Mouse (Mus musculus) midbrain, embryonic 13.5 days (tissue): ENCODE measurements at regions not wholly inside any gene's neighbourhood (a gene's known extent, or its start where the extent isn't known, plus 50 kb on each side); places are given as distances from the start of the nearest gene placed in this dataset.

Experiments used
- ATAC-seq: fragments of 200-750 bp; cut with Nextera tagmentation; 2 replicates; pipeline ENCODE4 v1.8.0; 2017; ENCODE audit warnings: mild to moderate bottlenecking, moderate TSS enrichment, moderate library complexity
- H3K27ac ChIP-seq: fragments of 300-500 bp; sonication (generic); 2 replicates; pipeline ENCODE4 v1.5.1; 2015; ENCODE audit warnings: inconsistent platforms, mild to moderate bottlenecking, moderate library complexity
- H3K27me3 ChIP-seq: fragments of 300-500 bp; sonication (generic); 2 replicates; pipeline ENCODE4 v1.6.1; 2015; ENCODE audit warnings: mild to moderate bottlenecking, inconsistent platforms
- H3K36me3 ChIP-seq: fragments of 300-500 bp; sonication (generic); 2 replicates; pipeline ENCODE4 v1.6.1; 2015; ENCODE audit warnings: mild to moderate bottlenecking, inconsistent platforms
- H3K4me1 ChIP-seq: fragments of 300-500 bp; sonication (generic); replicated peaks from 2 replicates; pipeline ENCODE4 v1.6.1; 2015; ENCODE audit warnings: inconsistent platforms
- H3K4me2 ChIP-seq: fragments of 300-500 bp; sonication (generic); replicated peaks from 2 replicates; pipeline ENCODE4 v1.6.1; 2015; ENCODE audit warnings: moderate library complexity, mild to moderate bottlenecking, inconsistent platforms
- H3K4me3 ChIP-seq: fragments of 300-500 bp; sonication (generic); replicated peaks from 2 replicates; pipeline ENCODE4 v1.5.1; 2015; ENCODE audit warnings: mild to moderate bottlenecking, inconsistent platforms
- H3K9ac ChIP-seq: fragments of 300-500 bp; sonication (generic); replicated peaks from 2 replicates; pipeline ENCODE4 v1.6.1; 2015; ENCODE audit warnings: mild to moderate bottlenecking, inconsistent platforms
- H3K9me3 ChIP-seq: fragments of 300-500 bp; sonication (generic); 2 replicates; pipeline ENCODE4 v1.6.1; 2016; ENCODE audit warnings: mild to moderate bottlenecking, inconsistent platforms
- WGBS: fragments of 180-500 bp; shearing (Covaris S2); methylation state at CpG from one replicate; pipeline ENCODE4 v1.1.7; 2015; 5-methylcytosine and 5-hydroxymethylcytosine counted together

GRCm38 (mm10) chr3:133791361-133791760 lies 246.4 kb upstream of the Tet2 start:
- no peaks in the 10 kb centered on the region for H3K36me3 ChIP-seq
- no peak overlapping the region for H3K9ac ChIP-seq
- 89% methylated on average over 2 of the region's 2 CpGs for WGBS
- no peak overlapping the region for H3K27ac ChIP-seq
- no peaks in the 10 kb centered on the region for H3K4me1 ChIP-seq
- no peaks in the 10 kb centered on the region for H3K27me3 ChIP-seq
- no peak for ATAC-seq
- no peak overlapping the region for H3K4me2 ChIP-seq
- H3K9me3 ChIP-seq = no peaks in the 10 kb centered on the region
- H3K4me3 ChIP-seq = no peak overlapping the region

DNA sequence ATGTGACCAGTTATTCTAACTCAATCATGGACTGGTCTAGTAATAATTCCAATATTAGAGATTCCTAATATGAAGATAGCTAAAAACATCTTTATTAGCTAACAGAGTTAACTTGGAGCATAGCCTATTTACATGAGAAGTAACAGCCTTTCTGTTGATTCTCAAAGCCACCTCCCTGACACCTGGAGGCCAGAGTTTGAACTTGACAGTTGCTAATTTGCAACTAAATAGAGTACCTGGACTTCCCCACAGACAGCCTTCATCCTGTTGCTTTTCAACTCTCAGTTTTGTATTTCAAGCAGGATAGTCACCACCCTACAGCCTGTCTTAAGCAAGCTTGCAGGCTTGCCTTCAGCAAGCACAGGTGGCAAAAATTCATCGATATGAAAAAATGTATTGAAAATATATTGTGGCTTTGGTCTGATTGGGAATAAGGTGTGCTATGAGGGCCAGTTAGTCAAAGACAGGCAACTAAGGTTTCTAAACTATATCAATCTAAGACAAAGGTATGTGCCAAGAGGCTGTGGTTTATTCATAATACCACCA lies 264.1 kb upstream of the Tet2 start:
- H3K4me1 ChIP-seq = no peaks in the 10 kb centered on the region
- no peaks in the 10 kb centered on the region for H3K27me3 ChIP-seq
- no peak overlapping the region for H3K4me2 ChIP-seq
- no peak for ATAC-seq
- H3K27ac ChIP-seq = no peak overlapping the region
- no peak overlapping the region for H3K4me3 ChIP-seq
- H3K36me3 ChIP-seq = no peaks in the 10 kb centered on the region
- H3K9ac ChIP-seq = no peak overlapping the region
- H3K9me3 ChIP-seq = no peaks in the 10 kb centered on the region
- WGBS = 89% methylated on average over 1 of the region's 1 CpGs

GRCm38 (mm10) chr3:133818966-133819700 lies 274.2 kb upstream of the Tet2 start:
- Histone ChIP-seq H3K4me3 (no peak overlapping the region), H3K4me2 (no peak overlapping the region), H3K27me3 (no peaks in the 10 kb centered on the region), H3K27ac (no peak overlapping the region), H3K9ac (no peak overlapping the region), H3K9me3 (no peaks in the 10 kb centered on the region), H3K36me3 (no peaks in the 10 kb centered on the region), H3K4me1 (no peaks in the 10 kb centered on the region)
- WGBS = 91% methylated on average over 4 of the region's 4 CpGs
- ATAC-seq = no peak

- Histone ChIP-seq H3K27ac (no peak overlapping the region), H3K36me3 (no peaks in the 10 kb centered on the region), H3K9ac (no peak overlapping the region), H3K27me3 (no peaks in the 10 kb centered on the region), H3K4me2 (no peak overlapping the region), H3K9me3 (no peaks in the 10 kb centered on the region), H3K4me3 (no peak overlapping the region), H3K4me1 (no peaks in the 10 kb centered on the region)
- 90% methylated on average over 2 of the region's 2 CpGs for WGBS
- ATAC-seq = no peak
These were observed 288.9 kb upstream of the Tet2 start for GRCm38 (mm10) chr3:133833739-133834391.

DNA sequence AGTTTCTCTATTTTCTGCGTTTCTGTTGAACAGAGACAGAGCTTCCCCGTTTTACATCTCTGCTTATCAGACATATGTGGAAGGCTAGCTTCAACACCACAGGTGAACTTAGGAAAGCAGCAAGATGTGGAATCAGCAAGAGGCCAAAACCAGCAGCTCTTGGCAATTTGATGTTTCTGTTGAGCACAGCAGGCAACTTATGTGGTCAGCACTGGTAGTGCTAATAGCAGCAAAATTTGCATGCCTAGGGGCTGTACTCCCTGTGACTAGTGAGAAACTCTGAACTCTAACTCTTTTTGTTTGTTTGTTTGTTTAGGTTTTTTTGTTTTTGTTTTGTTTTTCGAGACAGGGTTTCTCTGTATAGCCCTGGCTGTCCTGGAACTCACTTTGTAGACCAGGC lies 289.5 kb upstream of the Tet2 start:
- Histone ChIP-seq H3K27ac (no peak overlapping the region), H3K36me3 (no peaks in the 10 kb centered on the region), H3K4me3 (no peak overlapping the region), H3K27me3 (no peaks in the 10 kb centered on the region), H3K9me3 (no peaks in the 10 kb centered on the region), H3K9ac (no peak overlapping the region), H3K4me1 (no peaks in the 10 kb centered on the region), H3K4me2 (no peak overlapping the region)
- 81% methylated on average over 3 of the region's 3 CpGs for WGBS
- ATAC-seq = no peak

- Histone ChIP-seq H3K27me3 (no peaks in the 10 kb centered on the region), H3K9me3 (no peaks in the 10 kb centered on the region), H3K9ac (no peak overlapping the region), H3K27ac (no peak overlapping the region), H3K4me2 (no peak overlapping the region), H3K4me1 (no peaks in the 10 kb centered on the region), H3K4me3 (no peak overlapping the region), H3K36me3 (no peaks in the 10 kb centered on the region)
- ATAC-seq = no peak
These were observed 301.4 kb upstream of the Tet2 start for GRCm38 (mm10) chr3:133846301-133846700.

- no peak overlapping the region for H3K4me3 ChIP-seq
- no peak for ATAC-seq
- H3K9me3 ChIP-seq = no peaks in the 10 kb centered on the region
- no peak overlapping the region for H3K9ac ChIP-seq
- no peaks in the 10 kb centered on the region for H3K27me3 ChIP-seq
- H3K4me2 ChIP-seq = no peak overlapping the region
- H3K4me1 ChIP-seq = peaks cover 12% of the 10 kb centered on the region
- no peaks in the 10 kb centered on the region for H3K36me3 ChIP-seq
- H3K27ac ChIP-seq = no peak overlapping the region
- 92% methylated on average over 2 of the region's 2 CpGs for WGBS
These were observed 329.4 kb upstream of the Tet2 start for GRCm38 (mm10) chr3:133874383-133874782.

DNA sequence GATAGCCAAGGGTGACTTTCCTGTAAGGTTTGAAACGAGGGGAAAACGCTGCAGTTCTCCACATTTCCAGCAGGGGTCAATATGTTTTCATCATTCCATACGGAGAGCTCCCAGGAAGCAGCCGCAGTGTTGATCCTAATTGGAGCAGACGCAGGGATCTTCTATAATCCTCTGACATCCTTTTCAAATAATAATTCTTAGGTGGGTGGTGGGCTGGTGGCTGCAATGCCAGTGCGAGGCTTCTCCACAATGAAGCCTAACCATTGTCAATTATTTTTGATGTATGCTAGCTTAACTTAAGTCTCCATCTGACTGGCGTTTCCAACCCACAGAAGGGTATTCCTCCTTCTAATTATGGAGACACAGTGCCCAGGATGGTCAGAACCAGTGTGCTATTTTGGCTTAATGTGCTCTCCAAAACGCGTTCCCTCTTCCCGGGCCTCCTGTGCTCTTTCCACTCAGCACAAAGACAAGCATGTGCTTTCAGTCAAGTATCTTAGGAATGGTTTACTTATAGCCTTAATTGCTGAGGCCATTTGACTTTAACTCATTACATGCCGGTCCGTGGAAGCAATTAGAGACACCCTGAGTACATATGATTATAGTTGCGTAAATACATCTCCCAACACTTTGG lies 331.6 kb upstream of the Tet2 start:
- Histone ChIP-seq H3K27ac (peak overlapping the region; percentile 90), H3K9me3 (no peaks in the 10 kb centered on the region), H3K4me2 (peak overlapping the region; percentile 42), H3K9ac (0 out of 2 replicates have a peak overlapping the region, but pooled peaks have one; percentile 1), H3K4me1 (peaks cover 12% of the 10 kb centered on the region), H3K27me3 (no peaks in the 10 kb centered on the region), H3K4me3 (peak overlapping the region; percentile 21), H3K36me3 (no peaks in the 10 kb centered on the region)
- 10% methylated on average over 13 of the region's 13 CpGs for WGBS
- peak; percentile 95 for ATAC-seq

DNA sequence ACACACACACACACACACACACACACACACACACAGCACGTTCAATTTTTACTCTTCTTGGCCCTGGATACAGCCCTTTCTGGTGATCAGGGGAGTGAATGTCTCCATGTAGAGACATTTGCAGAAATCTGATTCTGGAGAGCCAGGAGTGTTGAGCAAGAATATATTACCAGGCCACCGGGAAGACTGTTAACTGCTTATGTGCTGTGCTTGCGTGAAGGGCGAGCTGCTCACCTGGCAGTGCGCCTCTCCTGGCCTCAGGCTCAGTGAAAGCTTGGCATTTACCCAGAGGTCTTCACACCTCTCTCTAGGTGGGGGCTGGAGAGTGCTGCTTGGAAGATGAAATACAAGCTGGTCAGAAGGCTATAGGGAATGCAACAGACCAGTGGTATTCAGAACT lies 332.4 kb upstream of the Tet2 start:
- Histone ChIP-seq H3K9me3 (no peaks in the 10 kb centered on the region), H3K4me1 (peaks cover 12% of the 10 kb centered on the region), H3K4me2 (peak overlapping the region; percentile 42), H3K4me3 (peak overlapping the region; percentile 21; the same call in 1 of the 2 replicates), H3K27ac (peak overlapping the region; percentile 90), H3K36me3 (no peaks in the 10 kb centered on the region), H3K9ac (0 out of 2 replicates have a peak overlapping the region, but pooled peaks have one; percentile 10), H3K27me3 (no peaks in the 10 kb centered on the region)
- ATAC-seq = peak; percentile 76
- WGBS = 27% methylated on average over 5 of the region's 5 CpGs

DNA sequence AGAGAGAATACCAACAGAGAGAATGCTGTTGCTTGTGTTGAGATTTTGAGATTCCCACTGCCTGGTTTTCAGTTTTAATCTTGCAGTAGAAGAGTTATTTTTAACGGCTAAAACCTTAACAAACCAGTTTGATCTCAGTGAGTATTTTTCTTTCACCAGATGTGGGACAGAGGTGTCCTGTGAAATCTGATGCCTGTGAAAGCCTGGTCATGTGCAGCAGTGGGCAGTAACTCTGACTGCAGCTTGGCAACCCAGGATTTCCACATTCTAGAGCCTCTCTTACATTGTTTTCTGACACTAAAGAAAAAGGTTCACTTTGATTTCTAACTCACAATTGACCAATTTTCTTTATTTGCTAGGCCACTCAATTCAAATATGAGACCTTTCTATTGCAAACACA lies 335.7 kb upstream of the Tet2 start:
- no peak for ATAC-seq
- Histone ChIP-seq H3K27ac (no peak overlapping the region), H3K36me3 (no peaks in the 10 kb centered on the region), H3K27me3 (no peaks in the 10 kb centered on the region), H3K9ac (no peak overlapping the region), H3K4me1 (peaks cover 12% of the 10 kb centered on the region), H3K9me3 (no peaks in the 10 kb centered on the region), H3K4me3 (no peak overlapping the region), H3K4me2 (no peak overlapping the region)
- 23% methylated on average over 1 of the region's 1 CpGs for WGBS

DNA sequence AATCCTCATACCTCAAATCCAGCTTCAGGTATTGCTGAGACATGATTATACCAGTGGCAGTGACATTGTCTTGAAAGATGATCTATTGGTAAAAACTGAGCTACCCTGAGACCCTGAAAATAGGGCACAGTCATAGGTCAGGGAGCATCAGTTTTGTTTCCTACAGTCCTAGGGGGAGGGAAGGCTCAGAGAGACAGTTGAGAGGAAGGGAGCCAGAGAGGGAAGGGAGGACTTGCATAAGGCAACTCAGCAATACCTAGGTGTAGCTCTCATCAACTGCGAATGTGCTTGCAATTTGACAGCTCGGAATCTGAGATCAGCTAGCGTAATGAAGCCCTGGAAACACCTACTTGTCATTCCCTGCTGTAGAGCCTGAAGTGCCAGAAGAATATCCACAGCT lies 334.4 kb upstream of the Cxxc4 start:
- Histone ChIP-seq H3K9me3 (no peaks in the 10 kb centered on the region), H3K4me2 (no peak overlapping the region), H3K36me3 (no peaks in the 10 kb centered on the region), H3K4me3 (no peak overlapping the region), H3K27me3 (no peaks in the 10 kb centered on the region), H3K9ac (no peak overlapping the region), H3K27ac (no peak overlapping the region), H3K4me1 (no peaks in the 10 kb centered on the region)
- WGBS = 86% methylated on average over 3 of the region's 3 CpGs
- no peak for ATAC-seq

- no peaks in the 10 kb centered on the region for H3K9me3 ChIP-seq
- H3K27me3 ChIP-seq = no peaks in the 10 kb centered on the region
- H3K4me3 ChIP-seq = no peak overlapping the region
- H3K9ac ChIP-seq = no peak overlapping the region
- ATAC-seq = no peak
- H3K36me3 ChIP-seq = no peaks in the 10 kb centered on the region
- H3K4me2 ChIP-seq = no peak overlapping the region
- H3K4me1 ChIP-seq = peaks cover 6% of the 10 kb centered on the region; the same call in 1 of the 2 replicates
- H3K27ac ChIP-seq = no peak overlapping the region
These were observed 314.1 kb upstream of the Cxxc4 start for GRCm38 (mm10) chr3:133922200-133922599.
